Mouse (Mus musculus) liver, adult 2 months (tissue): ENCODE results near the gene Galnt10.

Experiments used
- CTCF ChIP-seq: fragments of 200-500 bp; IDR thresholded peaks from 2 replicates; pipeline ENCODE4 v1.5.1; 2011; ENCODE audit warnings: low read depth, low read length, control low read depth
- POLR2A ChIP-seq: fragments of 200-500 bp; IDR thresholded peaks from 2 replicates; pipeline ENCODE4 v1.6.1; 2011; ENCODE audit warnings: low read length, control low read depth; ENCODE audit not compliant: insufficient read depth; ENCODE audit errors: extremely low read depth

DNA sequence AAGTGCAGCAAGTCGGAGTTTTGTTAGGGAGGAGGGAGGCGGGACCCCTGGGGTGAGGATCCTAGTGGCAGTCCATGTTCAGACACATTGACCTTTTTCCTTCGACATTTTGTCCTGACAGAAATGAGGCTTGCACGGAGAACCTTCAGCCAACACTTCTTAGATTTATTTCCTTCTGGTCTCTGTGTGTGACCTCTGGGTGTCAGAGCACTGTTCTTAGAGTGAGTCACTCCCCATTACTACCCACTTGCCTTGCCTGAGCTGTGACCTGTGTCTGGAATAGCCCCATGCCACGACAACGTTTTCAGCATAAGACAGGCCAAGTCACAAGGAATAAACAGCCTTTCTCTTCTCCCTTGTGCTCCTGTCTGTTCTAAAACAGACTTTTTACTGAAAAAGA, 44.6 kb downstream of the Galnt10 start:
- TF ChIP-seq CTCF (no peak), POLR2A (no peak)
